Mouse (Mus musculus) cerebellum, adult (tissue): ENCODE results near the gene Naaladl2.
A peak's percentile ranks its signal among the peaks of the same experiment; 100 is the strongest.

Source experiments
- ATAC-seq: cut with Nextera tagmentation; 2 replicates; pipeline ENCODE4 v1.9.2; 2017; ENCODE audit warnings: mild to moderate bottlenecking, moderate library complexity, mixed read lengths; ENCODE audit not compliant: insufficient number of reproducible peaks, low FRiP score, low TSS enrichment

Naaladl2 gene

GRCm38 (mm10) chr3:24982111-24982510 is 161.9 kb downstream of the Naaladl2 start:
- ATAC-seq = no peak

GRCm38 (mm10) chr3:24942170-24942569 is 201.9 kb downstream of the Naaladl2 start:
- ATAC-seq = no peak

- ATAC-seq = no peak
These were observed 205.4 kb downstream of the Naaladl2 start for GRCm38 (mm10) chr3:24938507-24939182.

GRCm38 (mm10) chr3:24921811-24922210 is 222.2 kb downstream of the Naaladl2 start:
- ATAC-seq = no peak

GRCm38 (mm10) chr3:24921401-24921800 is 222.7 kb downstream of the Naaladl2 start:
- ATAC-seq = no peak

- peak; percentile 68; the same call in 1 of the 2 replicates for ATAC-seq
These were observed 238.6 kb downstream of the Naaladl2 start for GRCm38 (mm10) chr3:24905425-24905960.

GRCm38 (mm10) chr3:24888801-24889200 is 255.3 kb downstream of the Naaladl2 start:
- ATAC-seq = peak; percentile 15; the same call in 1 of the 2 replicates

GRCm38 (mm10) chr3:24872254-24872653 is 271.8 kb downstream of the Naaladl2 start:
- no peak for ATAC-seq

- ATAC-seq = no peak
These were observed 291.1 kb downstream of the Naaladl2 start for GRCm38 (mm10) chr3:24852936-24853335.

- ATAC-seq = no peak
These were observed 347.3 kb downstream of the Naaladl2 start for GRCm38 (mm10) chr3:24796739-24797138.

- no peak for ATAC-seq
These were observed 356.5 kb downstream of the Naaladl2 start for GRCm38 (mm10) chr3:24787451-24788148.

- ATAC-seq = no peak
These were observed 360.0 kb downstream of the Naaladl2 start for GRCm38 (mm10) chr3:24784108-24784507.

- ATAC-seq = no peak
These were observed 360.6 kb downstream of the Naaladl2 start for GRCm38 (mm10) chr3:24783462-24783829.

- no peak for ATAC-seq
These were observed 361.1 kb downstream of the Naaladl2 start for GRCm38 (mm10) chr3:24782784-24783461.

- ATAC-seq = no peak
These were observed 362.4 kb downstream of the Naaladl2 start for GRCm38 (mm10) chr3:24781687-24782086.

- no peak for ATAC-seq
These were observed 365.6 kb downstream of the Naaladl2 start for GRCm38 (mm10) chr3:24778416-24778815.

- no peak for ATAC-seq
These were observed 395.0 kb downstream of the Naaladl2 start for GRCm38 (mm10) chr3:24749055-24749454.

- no peak for ATAC-seq
These were observed 396.7 kb downstream of the Naaladl2 start for GRCm38 (mm10) chr3:24747182-24747856.

- peak; percentile 26; the same call in 1 of the 2 replicates for ATAC-seq
These were observed 400.1 kb downstream of the Naaladl2 start for GRCm38 (mm10) chr3:24743946-24744345.

- no peak for ATAC-seq
These were observed 424.8 kb downstream of the Naaladl2 start for GRCm38 (mm10) chr3:24719181-24719749.
